Mouse (Mus musculus) ES-E14 (cell line): ENCODE results near the gene Ebf1.

ENCODE experiments used
- CHD2 ChIP-seq: IDR thresholded peaks from 2 replicates; pipeline ENCODE4 v1.6.1; 2014; ENCODE audit warnings: mild to moderate bottlenecking, low read depth, low read length, inconsistent platforms
- HCFC1 ChIP-seq: IDR thresholded peaks from 2 replicates; pipeline ENCODE4 v1.6.1; 2012; ENCODE audit warnings: low read length, inconsistent platforms, borderline replicate concordance; ENCODE audit not compliant: insufficient read depth
- ZC3H11A ChIP-seq: IDR thresholded peaks from 2 replicates; pipeline ENCODE4 v1.6.1; 2012; ENCODE audit warnings: low read depth, mild to moderate bottlenecking, inconsistent platforms, low read length, borderline replicate concordance
- ZNF384 ChIP-seq: IDR thresholded peaks from 2 replicates; pipeline ENCODE4 v1.6.1; 2012; ENCODE audit warnings: low read depth, low read length, inconsistent platforms

GRCm38 (mm10) chr11:44610971-44611781, 5.9 kb upstream of the Ebf1 start:
- TF ChIP-seq CHD2 (no peak), ZC3H11A (peak; percentile 99), ZNF384 (no peak), HCFC1 (no peak)
